Mouse (Mus musculus) limb, embryonic 10.5 days (tissue): ENCODE data around the gene Ugt1a6b. TPM values are rescaled to one million over a fixed set of nuclear protein-coding genes. Genes with fewer than 3 reads are reported as not detected.
"Not testable (repeated sequence)": the region's sequence is repeated elsewhere in the genome, so short reads cannot be mapped to it uniquely, and the experiment has no call there.

ENCODE experiments used
- DNase-seq: peaks from one replicate; pipeline ENCODE4 v3.0.0-alpha.2; 2017; ENCODE audit warnings: low spot score
- H3K27ac ChIP-seq: fragments of 300-500 bp; sonication (generic); 2 replicates; pipeline ENCODE4 v1.5.1; 2016; ENCODE audit warnings: mild to moderate bottlenecking
- H3K27me3 ChIP-seq: fragments of 300-500 bp; sonication (generic); 2 replicates; pipeline ENCODE4 v1.6.1; 2016; ENCODE audit warnings: low read depth, mild to moderate bottlenecking; ENCODE audit not compliant: poor library complexity, severe bottlenecking
- H3K36me3 ChIP-seq: fragments of 300-500 bp; sonication (generic); 2 replicates; pipeline ENCODE4 v1.6.1; 2016; ENCODE audit warnings: mild to moderate bottlenecking, moderate library complexity
- H3K4me1 ChIP-seq: fragments of 300-500 bp; sonication (generic); 2 replicates; pipeline ENCODE4 v1.6.1; 2016
- H3K4me3 ChIP-seq: fragments of 300-500 bp; sonication (generic); 2 replicates; pipeline ENCODE4 v1.5.1; 2016; ENCODE audit warnings: mild to moderate bottlenecking, moderate library complexity
- H3K9me3 ChIP-seq: fragments of 300-500 bp; sonication (generic); replicated peaks from 2 replicates; pipeline ENCODE4 v1.6.1; 2016; ENCODE audit warnings: mild to moderate bottlenecking
- WGBS: fragments of 180-500 bp; shearing (Covaris S2); methylation state at CpG from one replicate; pipeline ENCODE4 v1.1.7; 2016; 5-methylcytosine and 5-hydroxymethylcytosine counted together
- polyA plus RNA-seq: library from polyadenylated mRNA; unstranded; fragments of >200 nt; fragmentation: Nextera tagmentation; extraction: Ambion mirVana; gene quantifications from 2 replicates; pipeline ENCODE4 v1.2.1, GENCODE M21; 2016

Ugt1a6b gene
- polyA plus RNA-seq, 1 experiment from 2014 or later: not detected

GRCm38 (mm10) chr1:88224029-88224776, 121.2 kb downstream of the Ugt1a6b start:
- H3K27me3 ChIP-seq: no peaks in the 10 kb centered on the region
- peak; percentile 36 for DNase-seq
- peaks cover 39% of the 10 kb centered on the region for H3K9me3 ChIP-seq
- 77% methylated on average over 2 of the region's 2 CpGs for WGBS
- H3K4me3 ChIP-seq: no peak overlapping the region
- no peaks in the 10 kb centered on the region for H3K4me1 ChIP-seq
- no peaks in the 10 kb centered on the region for H3K36me3 ChIP-seq
- H3K27ac ChIP-seq: no peak overlapping the region

- H3K9me3 ChIP-seq: peaks cover 50% of the 10 kb centered on the region
- not testable (repeated sequence) for H3K4me3 ChIP-seq, H3K27me3 ChIP-seq, H3K36me3 ChIP-seq, H3K27ac ChIP-seq, H3K4me1 ChIP-seq
- WGBS: 38% methylated on average over 2 of the region's 2 CpGs
- peak; percentile 28 for DNase-seq
Observed at GRCm38 (mm10) chr1:88225301-88225700, 122.2 kb downstream of the Ugt1a6b start.

DNA sequence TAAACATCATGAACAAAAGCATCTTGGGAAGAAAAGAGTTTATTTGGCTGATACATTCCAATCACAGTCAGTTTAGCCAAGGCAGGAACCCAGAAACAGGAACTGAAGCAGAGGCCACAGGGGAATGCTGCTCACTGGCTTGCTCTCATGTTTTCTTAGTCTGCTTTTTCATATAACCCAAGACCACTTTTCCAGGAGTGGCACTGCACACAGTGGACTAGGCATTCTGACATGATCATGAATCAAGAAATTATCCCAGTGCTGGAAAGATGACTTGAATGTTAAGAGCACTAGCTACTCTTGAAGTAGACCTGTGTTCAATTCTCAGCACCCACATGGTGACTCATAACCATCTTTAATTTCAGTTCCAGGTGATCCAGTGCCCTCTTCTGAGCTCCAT, 122.7 kb downstream of the Ugt1a6b start:
- Histone ChIP-seq H3K27ac (no peak overlapping the region), H3K4me1 (no peaks in the 10 kb centered on the region), H3K9me3 (peaks cover 54% of the 10 kb centered on the region), H3K27me3 (no peaks in the 10 kb centered on the region), H3K4me3 (no peak overlapping the region), H3K36me3 (no peaks in the 10 kb centered on the region)
- DNase-seq: peak; percentile 29

GRCm38 (mm10) chr1:88226670-88227379, 123.8 kb downstream of the Ugt1a6b start, which contains the start of gene Mroh2a:
TSS of gene Mroh2a (plus strand) at chr1:88226986.
- no peak within 1 kb of the TSS for H3K27ac ChIP-seq
- H3K4me1 ChIP-seq: no peaks in the 10 kb centered on the region
- peaks cover 63% of the 10 kb centered on the region for H3K9me3 ChIP-seq
- no peaks in the 10 kb centered on the region for H3K27me3 ChIP-seq
- DNase-seq: peak; percentile 30
- 60% methylated on average over 5 of the region's 5 CpGs for WGBS
- H3K36me3 ChIP-seq: no peaks in the 10 kb centered on the region
- H3K4me3 ChIP-seq: no peak within 1 kb of the TSS

- DNase-seq: peak; percentile 27
- WGBS: 64% methylated on average over 2 of the region's 2 CpGs
- no peaks in the 10 kb centered on the region for H3K4me1 ChIP-seq
Observed at GRCm38 (mm10) chr1:88227482-88227881, 124.4 kb downstream of the Ugt1a6b start.

GRCm38 (mm10) chr1:88228121-88228520, 125.1 kb downstream of the Ugt1a6b start:
- no peak for DNase-seq
- no peak overlapping the region for H3K4me3 ChIP-seq
- 70% methylated on average over 7 of the region's 7 CpGs for WGBS
- no peaks in the 10 kb centered on the region for H3K27me3 ChIP-seq
- peaks cover 73% of the 10 kb centered on the region for H3K9me3 ChIP-seq
- no peak overlapping the region for H3K27ac ChIP-seq
- H3K36me3 ChIP-seq: no peaks in the 10 kb centered on the region
- no peaks in the 10 kb centered on the region for H3K4me1 ChIP-seq

More at GRCm38 (mm10) chr1:88227482-88227881, 124.4 kb downstream of the Ugt1a6b start:
- H3K27ac ChIP-seq: no peak overlapping the region
- peaks cover 70% of the 10 kb centered on the region for H3K9me3 ChIP-seq
- no peaks in the 10 kb centered on the region for H3K27me3 ChIP-seq
- no peak overlapping the region for H3K4me3 ChIP-seq
- no peaks in the 10 kb centered on the region for H3K36me3 ChIP-seq

- WGBS: 87% methylated on average over 3 of the region's 3 CpGs
- Histone ChIP-seq H3K36me3 (no peaks in the 10 kb centered on the region), H3K27me3 (no peaks in the 10 kb centered on the region), H3K9me3 (peaks cover 85% of the 10 kb centered on the region), H3K4me3 (no peak overlapping the region), H3K4me1 (no peaks in the 10 kb centered on the region), H3K27ac (no peak overlapping the region)
- no peak for DNase-seq
Observed at GRCm38 (mm10) chr1:88229566-88229965, 126.5 kb downstream of the Ugt1a6b start.

DNA sequence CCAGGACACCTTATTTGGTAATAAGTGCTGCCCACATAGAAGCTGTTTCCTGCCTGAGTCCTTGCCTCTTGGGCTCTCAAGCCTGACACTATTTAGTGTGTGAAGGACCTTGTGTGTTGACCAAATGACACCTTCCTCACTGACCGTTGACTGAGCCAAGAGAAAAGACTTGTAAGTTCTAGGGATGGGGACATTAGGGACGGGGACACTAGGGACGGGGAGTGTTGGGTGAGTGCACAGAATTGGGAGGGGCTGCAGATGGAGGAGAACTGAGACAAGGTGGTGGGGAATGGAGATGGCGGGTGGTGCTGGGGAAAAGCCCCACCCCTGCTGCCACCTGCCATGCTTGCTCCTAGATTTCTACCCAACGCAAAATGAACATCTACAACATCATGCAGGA, 126.9 kb downstream of the Ugt1a6b start:
- Histone ChIP-seq H3K27ac (no peak overlapping the region), H3K27me3 (no peaks in the 10 kb centered on the region), H3K9me3 (peaks cover 89% of the 10 kb centered on the region), H3K4me3 (no peak overlapping the region), H3K36me3 (no peaks in the 10 kb centered on the region), H3K4me1 (no peaks in the 10 kb centered on the region)
- DNase-seq: no peak
- WGBS: 89% methylated on average over 5 of the region's 5 CpGs

DNA sequence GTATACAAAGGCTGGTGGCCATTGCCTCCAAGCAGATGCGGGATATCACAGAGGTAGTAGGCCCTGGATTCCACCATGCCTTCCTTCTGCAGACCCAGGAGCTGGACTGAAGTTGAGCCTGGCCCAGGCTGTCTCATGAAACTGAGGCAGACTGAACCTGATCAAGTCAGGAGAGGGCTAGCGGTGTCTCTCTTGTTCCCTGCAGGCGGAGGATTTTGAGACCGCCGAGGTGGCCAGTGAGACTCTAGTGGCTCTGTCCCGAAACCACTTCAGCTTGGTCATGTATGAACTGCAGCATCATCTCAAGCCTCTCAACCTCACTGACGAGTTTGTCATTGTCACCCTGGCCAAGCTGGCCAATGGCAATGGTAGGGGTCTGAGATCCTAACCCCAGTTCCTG, 127.4 kb downstream of the Ugt1a6b start:
- H3K36me3 ChIP-seq: no peaks in the 10 kb centered on the region
- peaks cover 91% of the 10 kb centered on the region for H3K9me3 ChIP-seq
- no peak overlapping the region for H3K4me3 ChIP-seq
- WGBS: 72% methylated on average over 7 of the region's 7 CpGs
- DNase-seq: no peak
- H3K27me3 ChIP-seq: no peaks in the 10 kb centered on the region
- H3K27ac ChIP-seq: no peak overlapping the region
- H3K4me1 ChIP-seq: no peaks in the 10 kb centered on the region

DNA sequence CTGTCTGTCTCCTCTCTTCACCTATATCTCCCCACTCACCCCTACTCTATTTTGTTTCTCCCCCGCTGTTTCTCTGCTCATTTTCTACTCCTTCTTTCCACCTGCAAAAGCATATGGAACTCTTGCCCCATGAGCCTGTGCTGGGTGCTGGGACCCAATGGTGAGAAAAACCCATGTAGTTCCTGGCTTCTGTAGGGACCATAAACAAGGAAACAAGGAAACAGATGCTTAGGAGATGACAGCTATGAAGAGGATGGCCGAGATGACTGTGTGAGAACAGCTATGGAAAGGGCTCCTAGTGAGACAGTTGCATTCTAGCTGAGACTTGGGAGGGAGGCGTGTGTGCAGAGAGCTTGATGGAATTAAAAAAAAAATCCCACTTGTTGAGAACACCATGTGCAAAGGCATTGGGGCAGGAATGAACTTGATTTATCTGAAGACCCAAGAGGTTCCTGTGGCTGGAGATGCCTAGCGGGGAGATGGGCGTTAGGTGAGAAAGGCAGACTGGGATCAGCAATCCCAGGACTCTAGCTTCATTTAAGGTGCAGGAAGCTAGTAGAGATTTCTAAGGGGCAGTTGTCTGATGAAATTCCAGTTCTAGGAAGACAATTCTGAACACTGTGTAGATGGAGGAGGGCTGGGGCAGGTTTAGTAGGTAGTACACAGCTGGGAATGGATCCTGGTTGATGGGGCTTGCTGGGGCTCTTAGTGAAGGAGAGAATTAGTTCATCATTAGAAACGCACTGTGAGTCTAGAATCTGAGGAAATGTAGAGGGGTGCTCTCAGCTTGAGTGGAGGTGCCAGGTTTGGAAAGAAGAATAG, 128.1 kb downstream of the Ugt1a6b start:
- Histone ChIP-seq H3K4me1 (no peaks in the 10 kb centered on the region), H3K9me3 (peaks cover 91% of the 10 kb centered on the region), H3K27ac (no peak overlapping the region), H3K27me3 (no peaks in the 10 kb centered on the region), H3K4me3 (no peak overlapping the region), H3K36me3 (no peaks in the 10 kb centered on the region)
- 77% methylated on average over 6 of the region's 6 CpGs for WGBS
- no peak for DNase-seq

GRCm38 (mm10) chr1:88231803-88232499, 128.9 kb downstream of the Ugt1a6b start:
- Histone ChIP-seq H3K36me3 (no peaks in the 10 kb centered on the region), H3K27me3 (no peaks in the 10 kb centered on the region), H3K4me3 (no peak overlapping the region), H3K9me3 (peaks cover 89% of the 10 kb centered on the region), H3K27ac (no peak overlapping the region), H3K4me1 (no peaks in the 10 kb centered on the region)
- WGBS: 73% methylated on average over 7 of the region's 7 CpGs
- no peak for DNase-seq

DNA sequence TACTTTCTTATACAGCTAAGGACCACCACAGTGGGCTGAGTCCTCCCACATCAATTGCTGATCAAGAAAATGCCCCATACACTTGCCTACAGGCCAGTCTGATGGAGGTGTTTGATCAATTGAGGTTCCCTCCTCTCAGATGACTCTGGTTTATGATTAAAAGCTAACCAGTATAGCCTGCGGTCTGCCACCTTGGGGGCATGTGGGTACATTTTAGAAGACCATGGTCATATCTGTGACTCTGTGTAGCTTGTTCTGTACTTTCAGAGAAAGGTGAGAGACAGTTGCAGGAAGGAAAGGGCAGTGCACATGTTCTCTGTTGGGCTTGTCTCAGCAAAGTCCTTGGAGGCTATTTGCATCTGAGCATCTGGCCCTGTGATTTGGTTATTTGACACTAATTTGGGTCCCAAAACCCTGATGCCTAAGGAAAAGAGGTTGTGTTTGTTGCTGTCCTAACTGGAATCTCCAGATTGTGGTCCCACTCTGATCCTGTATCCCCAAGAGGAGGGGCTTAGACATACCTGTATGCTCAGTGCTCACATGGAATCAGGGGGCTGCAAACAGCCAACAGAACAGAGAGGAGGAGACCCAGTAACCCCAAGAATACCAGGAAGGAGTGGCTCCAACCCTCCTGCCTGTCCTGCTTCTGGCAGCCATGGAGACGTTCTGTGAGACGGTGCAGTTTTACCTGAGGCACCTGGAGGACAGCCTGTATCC, 129.8 kb downstream of the Ugt1a6b start:
- no peak for DNase-seq
- H3K9me3 ChIP-seq: peaks cover 90% of the 10 kb centered on the region
- 60% methylated on average over 3 of the region's 3 CpGs for WGBS
- no peaks in the 10 kb centered on the region for H3K4me1 ChIP-seq
- no peak overlapping the region for H3K27ac ChIP-seq
- H3K4me3 ChIP-seq: no peak overlapping the region
- H3K36me3 ChIP-seq: no peaks in the 10 kb centered on the region
- H3K27me3 ChIP-seq: no peaks in the 10 kb centered on the region
